Mouse (Mus musculus) forebrain, embryonic 15.5 days (tissue): ENCODE measurements at regions not wholly inside any gene's neighbourhood (a gene's known extent, or its start where the extent isn't known, plus 50 kb on each side); places are given as distances from the start of the nearest gene placed in this dataset.

ENCODE experiments used
- ATAC-seq: fragments of 200-750 bp; cut with Nextera tagmentation; replicated peaks from 2 replicates; pipeline ENCODE4 v1.8.0; 2017; ENCODE audit warnings: mild to moderate bottlenecking, moderate TSS enrichment, moderate library complexity
- H3K27ac ChIP-seq: fragments of 300-500 bp; sonication (generic); replicated peaks from 2 replicates; pipeline ENCODE4 v1.5.1; 2015; ENCODE audit warnings: mild to moderate bottlenecking, inconsistent platforms
- H3K27me3 ChIP-seq: fragments of 300-500 bp; sonication (generic); 2 replicates; pipeline ENCODE4 v1.6.1; 2015; ENCODE audit warnings: inconsistent platforms
- H3K36me3 ChIP-seq: fragments of 300-500 bp; sonication (generic); 2 replicates; pipeline ENCODE4 v1.6.1; 2015; ENCODE audit warnings: mild to moderate bottlenecking, inconsistent platforms
- H3K4me1 ChIP-seq: fragments of 300-500 bp; sonication (generic); 2 replicates; pipeline ENCODE4 v1.6.1; 2015; ENCODE audit warnings: inconsistent platforms
- H3K4me2 ChIP-seq: fragments of 300-500 bp; sonication (generic); replicated peaks from 2 replicates; pipeline ENCODE4 v1.6.1; 2015; ENCODE audit warnings: mild to moderate bottlenecking, inconsistent platforms
- H3K4me3 ChIP-seq: fragments of 300-500 bp; sonication (generic); 2 replicates; pipeline ENCODE4 v1.5.1; 2015; ENCODE audit warnings: mild to moderate bottlenecking, inconsistent platforms
- H3K9ac ChIP-seq: fragments of 300-500 bp; sonication (generic); replicated peaks from 2 replicates; pipeline ENCODE4 v1.6.1; 2015; ENCODE audit warnings: mild to moderate bottlenecking, inconsistent platforms
- H3K9me3 ChIP-seq: fragments of 300-500 bp; sonication (generic); 2 replicates; pipeline ENCODE4 v1.6.1; 2016; ENCODE audit warnings: inconsistent platforms
- WGBS: fragments of 180-500 bp; shearing (Covaris S2); methylation state at CpG from one replicate; pipeline ENCODE4 v1.1.7; 2015; ENCODE audit warnings: mixed read lengths; 5-methylcytosine and 5-hydroxymethylcytosine counted together

GRCm38 (mm10) chr11:23131632-23132031 is 124.2 kb upstream of the Xpo1 start:
- H3K9me3 ChIP-seq: no peaks in the 10 kb centered on the region
- no peaks in the 10 kb centered on the region for H3K4me1 ChIP-seq
- H3K4me2 ChIP-seq: no peak overlapping the region
- no peaks in the 10 kb centered on the region for H3K27me3 ChIP-seq
- no peak overlapping the region for H3K4me3 ChIP-seq
- H3K27ac ChIP-seq: no peak overlapping the region
- WGBS: 84% methylated on average over 1 of the region's 1 CpGs
- H3K36me3 ChIP-seq: no peaks in the 10 kb centered on the region
- no peak overlapping the region for H3K9ac ChIP-seq
- ATAC-seq: no peak

DNA sequence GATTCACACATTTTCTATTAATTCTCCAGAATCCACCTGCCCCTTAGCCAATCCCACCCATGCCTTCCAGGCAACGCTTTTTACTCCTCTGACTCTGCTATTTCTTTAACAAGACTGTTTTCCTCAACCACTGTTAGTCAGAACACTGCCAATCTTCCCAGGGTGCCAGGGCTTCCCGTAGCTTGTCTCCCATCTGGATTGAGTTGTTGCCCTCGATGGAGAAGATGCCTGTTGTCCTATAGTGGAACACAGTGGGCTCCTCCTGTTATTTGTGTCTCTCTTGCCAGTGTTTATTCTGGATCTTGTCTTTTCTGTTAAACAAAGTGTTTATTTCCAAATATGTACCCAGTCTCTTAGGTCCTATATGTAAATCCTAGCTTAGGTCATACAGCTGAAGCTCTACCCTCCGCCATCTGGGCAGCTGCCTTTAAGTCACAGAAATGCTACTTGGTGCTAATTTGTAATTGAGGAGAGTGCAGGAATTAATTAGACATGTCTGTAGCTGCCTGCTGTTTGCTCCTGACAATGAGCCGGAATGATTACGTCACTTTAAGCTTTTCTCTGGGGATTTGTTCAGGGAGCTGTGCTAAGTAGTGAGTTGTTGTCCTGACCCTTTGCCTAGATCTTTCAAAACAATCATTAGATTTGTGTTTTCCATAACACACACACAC is 115.3 kb upstream of the Xpo1 start:
- Histone ChIP-seq H3K36me3 (no peaks in the 10 kb centered on the region), H3K4me1 (peaks cover 17% of the 10 kb centered on the region), H3K9ac (no peak overlapping the region), H3K4me3 (no peak overlapping the region), H3K27ac (peak overlapping the region; percentile 39), H3K9me3 (no peaks in the 10 kb centered on the region), H3K4me2 (no peak overlapping the region), H3K27me3 (no peaks in the 10 kb centered on the region)
- ATAC-seq: peak; percentile 87
- WGBS: 11% methylated on average over 6 of the region's 6 CpGs

- Histone ChIP-seq H3K4me1 (peaks cover 17% of the 10 kb centered on the region), H3K9me3 (no peaks in the 10 kb centered on the region), H3K4me2 (no peak overlapping the region), H3K9ac (no peak overlapping the region), H3K36me3 (no peaks in the 10 kb centered on the region), H3K27ac (peak overlapping the region; percentile 39; the same call in 1 of the 2 replicates), H3K4me3 (no peak overlapping the region), H3K27me3 (no peaks in the 10 kb centered on the region)
- 22% methylated on average over 12 of the region's 12 CpGs for WGBS
- peak; percentile 46 for ATAC-seq
Observed at GRCm38 (mm10) chr11:23141100-23141837, 114.6 kb upstream of the Xpo1 start.

- Histone ChIP-seq H3K9ac (no peak overlapping the region), H3K4me3 (no peak overlapping the region), H3K27me3 (no peaks in the 10 kb centered on the region), H3K4me2 (no peak overlapping the region), H3K36me3 (no peaks in the 10 kb centered on the region), H3K4me1 (no peaks in the 10 kb centered on the region), H3K27ac (no peak overlapping the region), H3K9me3 (no peaks in the 10 kb centered on the region)
- WGBS: 83% methylated on average over 8 of the region's 8 CpGs
- no peak for ATAC-seq
Observed at GRCm38 (mm10) chr11:23148048-23148596, 107.7 kb upstream of the Xpo1 start.

DNA sequence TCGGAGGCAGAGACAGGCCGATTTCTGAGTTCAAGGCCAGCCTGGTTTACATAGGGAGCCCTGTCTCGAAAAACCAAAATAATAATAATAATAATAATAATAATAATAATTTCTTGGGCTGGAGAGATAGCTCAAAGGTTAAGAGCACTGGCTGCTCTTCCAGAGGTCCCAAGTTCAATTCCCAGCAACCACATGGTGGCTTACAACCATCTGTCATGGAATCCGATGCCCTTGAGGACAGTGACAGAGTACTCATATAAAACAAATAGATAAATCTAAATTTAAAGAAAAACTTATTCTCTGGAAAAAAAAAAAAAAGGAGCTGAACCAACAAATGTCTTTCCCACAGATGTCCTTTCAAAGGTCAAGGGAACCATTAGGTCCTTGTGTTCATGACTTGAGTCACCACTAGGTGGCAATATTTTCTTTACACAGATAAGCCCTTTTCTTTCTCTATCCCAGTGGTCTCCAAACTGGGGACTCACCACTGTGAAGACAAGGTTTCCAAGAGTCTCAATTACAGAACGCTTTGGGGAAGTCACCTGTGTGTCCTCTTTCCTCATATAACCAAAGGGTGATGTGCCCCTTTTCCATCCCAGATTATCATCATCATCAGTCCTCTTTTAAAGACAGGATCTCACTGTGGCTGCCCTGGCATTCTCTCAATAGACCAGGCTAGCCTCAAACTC is 106.1 kb upstream of the Xpo1 start:
- WGBS: 69% methylated on average over 5 of the region's 5 CpGs
- ATAC-seq: peak; percentile 67; the same call in 1 of the 2 replicates

GRCm38 (mm10) chr11:23154851-23155250 is 101.0 kb upstream of the Xpo1 start:
- no peaks in the 10 kb centered on the region for H3K36me3 ChIP-seq
- H3K4me2 ChIP-seq: no peak overlapping the region
- H3K27me3 ChIP-seq: no peaks in the 10 kb centered on the region
- WGBS: 49% methylated on average over 1 of the region's 1 CpGs
- no peak overlapping the region for H3K4me3 ChIP-seq
- no peak for ATAC-seq
- no peak overlapping the region for H3K9ac ChIP-seq
- H3K27ac ChIP-seq: no peak overlapping the region
- no peaks in the 10 kb centered on the region for H3K4me1 ChIP-seq
- H3K9me3 ChIP-seq: 0 out of 2 replicates have a peak, but pooled peaks cover 3% of the 10 kb centered on the region

More for the DNA sequence above, 106.1 kb upstream of the Xpo1 start:
- Histone ChIP-seq H3K4me1 (no peaks in the 10 kb centered on the region), H3K4me2 (no peak overlapping the region), H3K9ac (no peak overlapping the region), H3K27ac (no peak overlapping the region), H3K27me3 (no peaks in the 10 kb centered on the region), H3K9me3 (no peaks in the 10 kb centered on the region), H3K36me3 (no peaks in the 10 kb centered on the region), H3K4me3 (no peak overlapping the region)

- no peak overlapping the region for H3K4me2 ChIP-seq
- H3K4me1 ChIP-seq: no peaks in the 10 kb centered on the region
- WGBS: 82% methylated on average over 12 of the region's 12 CpGs
Observed at GRCm38 (mm10) chr11:23168546-23169218, 87.2 kb upstream of the Xpo1 start.

GRCm38 (mm10) chr11:23169742-23170428 is 86.0 kb upstream of the Xpo1 start:
- 86% methylated on average over 3 of the region's 3 CpGs for WGBS
- no peaks in the 10 kb centered on the region for H3K9me3 ChIP-seq

More at GRCm38 (mm10) chr11:23168546-23169218, 87.2 kb upstream of the Xpo1 start:
- no peak for ATAC-seq
- Histone ChIP-seq H3K9ac (no peak overlapping the region), H3K36me3 (no peaks in the 10 kb centered on the region), H3K9me3 (no peaks in the 10 kb centered on the region), H3K27me3 (no peaks in the 10 kb centered on the region), H3K27ac (no peak overlapping the region), H3K4me3 (no peak overlapping the region)

DNA sequence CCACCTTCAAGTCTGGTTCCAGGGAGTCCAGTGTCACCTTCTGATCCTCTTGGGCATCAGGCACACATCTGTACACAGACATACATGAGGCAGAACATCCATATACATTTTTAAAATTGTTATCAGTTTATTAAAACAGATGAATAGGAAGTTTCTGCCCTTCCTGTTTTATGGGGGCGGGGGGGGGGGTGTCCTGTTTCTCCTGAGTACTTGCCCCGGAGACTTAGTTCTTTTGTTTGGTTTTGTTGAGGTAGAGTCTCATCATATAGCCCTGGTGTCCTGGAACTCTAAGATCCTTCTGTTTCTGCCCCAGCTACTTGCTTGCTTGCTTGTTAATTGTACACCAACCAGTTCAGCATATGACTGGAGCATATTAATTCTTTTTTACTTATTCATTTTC is 85.0 kb upstream of the Xpo1 start:
- no peak overlapping the region for H3K4me3 ChIP-seq
- H3K27ac ChIP-seq: no peak overlapping the region
- no peaks in the 10 kb centered on the region for H3K27me3 ChIP-seq
- no peak overlapping the region for H3K4me2 ChIP-seq
- 57% methylated on average over 2 of the region's 2 CpGs for WGBS
- ATAC-seq: no peak
- no peaks in the 10 kb centered on the region for H3K36me3 ChIP-seq
- no peaks in the 10 kb centered on the region for H3K9me3 ChIP-seq
- H3K9ac ChIP-seq: no peak overlapping the region
- no peaks in the 10 kb centered on the region for H3K4me1 ChIP-seq

More at GRCm38 (mm10) chr11:23169742-23170428, 86.0 kb upstream of the Xpo1 start:
- H3K27ac ChIP-seq: no peak overlapping the region
- H3K36me3 ChIP-seq: no peaks in the 10 kb centered on the region
- no peaks in the 10 kb centered on the region for H3K4me1 ChIP-seq
- H3K4me3 ChIP-seq: no peak overlapping the region
- ATAC-seq: no peak
- no peaks in the 10 kb centered on the region for H3K27me3 ChIP-seq
- no peak overlapping the region for H3K9ac ChIP-seq
- H3K4me2 ChIP-seq: no peak overlapping the region

DNA sequence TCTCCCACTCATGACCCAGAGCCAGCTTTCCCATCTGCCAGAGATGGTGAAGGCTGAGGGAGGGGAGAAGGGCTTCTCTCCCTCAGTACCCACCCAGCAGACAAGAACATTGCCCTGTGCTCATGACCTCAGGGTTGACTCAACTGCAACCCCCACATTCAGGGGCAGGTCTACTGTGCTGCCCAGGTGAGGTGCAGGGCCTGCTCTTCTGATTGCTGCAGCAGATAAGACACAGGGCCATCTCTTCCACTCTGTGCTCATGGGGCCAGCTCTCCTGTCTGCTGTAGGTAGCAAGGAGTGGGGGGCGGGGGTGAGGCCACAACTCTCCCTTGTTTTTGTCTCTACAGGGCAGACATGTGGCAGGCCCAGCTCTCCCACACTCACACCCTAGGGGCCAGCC is 84.1 kb upstream of the Xpo1 start:
- Histone ChIP-seq H3K9ac (no peak overlapping the region), H3K27ac (no peak overlapping the region), H3K27me3 (no peaks in the 10 kb centered on the region), H3K36me3 (no peaks in the 10 kb centered on the region), H3K4me2 (no peak overlapping the region), H3K4me1 (no peaks in the 10 kb centered on the region), H3K9me3 (no peaks in the 10 kb centered on the region), H3K4me3 (no peak overlapping the region)
- 100% methylated on average over 1 of the region's 1 CpGs for WGBS
- 0 out of 2 replicates have a peak, but pooled peaks have one; percentile 11 for ATAC-seq

GRCm38 (mm10) chr11:23181647-23182046 is 74.2 kb upstream of the Xpo1 start:
- no peak overlapping the region for H3K27ac ChIP-seq
- ATAC-seq: no peak
- no peak overlapping the region for H3K4me3 ChIP-seq
- no peak overlapping the region for H3K4me2 ChIP-seq
- H3K27me3 ChIP-seq: no peaks in the 10 kb centered on the region
- H3K36me3 ChIP-seq: no peaks in the 10 kb centered on the region
- H3K9me3 ChIP-seq: no peaks in the 10 kb centered on the region
- no peak overlapping the region for H3K9ac ChIP-seq
- 87% methylated on average over 7 of the region's 7 CpGs for WGBS
- H3K4me1 ChIP-seq: no peaks in the 10 kb centered on the region
